Mouse (Mus musculus) gonadal fat pad, adult 2 months (tissue): ENCODE data around the gene Eid3. TPM values are rescaled to one million over a fixed set of nuclear protein-coding genes. Genes with fewer than 3 reads are reported as not detected.
A peak's percentile ranks its signal among the peaks of the same experiment; 100 is the strongest.

Source experiments
- DNase-seq: peaks from one replicate; pipeline ENCODE4 v3.0.0-alpha.2; 2012; ENCODE audit warnings: low read depth
- polyA plus RNA-seq: library from polyadenylated mRNA; depleted of rRNA; stranded (reverse); fragments of >200 nt; gene quantifications from 2 replicates; pipeline ENCODE4 v1.2.3, GENCODE M21; 2012

Eid3 gene
- polyA plus RNA-seq, 1 experiment = 4.1 TPM

DNA sequence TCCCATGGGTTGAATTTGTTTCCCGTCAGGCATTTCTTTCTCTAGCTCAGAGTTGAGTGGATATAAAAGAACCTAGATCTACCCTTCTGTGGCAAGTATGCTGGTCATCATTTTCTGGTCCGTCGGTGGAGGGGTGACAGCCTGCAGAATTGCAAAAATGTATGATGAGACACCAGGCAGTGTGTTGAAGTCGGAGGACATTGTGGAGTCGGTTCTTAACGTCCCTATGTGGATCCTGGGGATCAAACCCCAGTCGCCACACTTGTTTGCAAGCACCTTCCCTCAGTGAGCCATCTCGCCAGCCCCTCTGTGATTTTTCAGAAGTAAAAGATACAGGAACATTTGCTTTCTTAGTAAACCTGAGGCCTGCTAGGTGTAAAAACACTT lies 5.5 kb upstream of the Eid3 start:
- no peak for DNase-seq

DNA sequence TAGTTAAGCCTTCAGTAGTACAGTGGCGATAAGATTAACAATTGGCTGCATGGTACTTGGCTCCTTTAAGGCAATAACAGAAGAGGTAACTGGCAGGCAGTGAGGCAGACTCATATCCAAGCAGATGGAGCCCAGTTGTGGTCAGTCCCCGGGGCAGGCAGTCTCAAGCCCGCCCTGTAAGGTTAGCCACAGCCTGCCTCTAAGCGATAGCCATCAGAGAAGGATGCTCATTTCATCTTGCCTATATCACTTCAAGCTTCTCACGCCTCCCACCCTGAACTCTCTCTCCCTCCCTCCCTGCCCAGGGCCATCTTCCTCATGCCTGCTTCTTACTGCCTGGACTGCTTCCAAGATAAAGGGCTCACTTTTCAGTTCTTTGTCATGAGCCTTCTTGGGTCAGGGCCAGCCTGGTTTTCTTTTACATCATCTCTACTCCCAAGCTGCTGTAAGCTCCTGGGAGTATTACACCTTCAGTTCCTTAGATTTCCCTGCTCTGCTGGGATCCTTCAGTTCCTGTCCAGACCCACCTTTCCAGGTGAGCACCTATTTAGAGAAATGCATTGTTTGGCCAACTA lies 3.2 kb upstream of the Eid3 start:
- no peak for DNase-seq

DNA sequence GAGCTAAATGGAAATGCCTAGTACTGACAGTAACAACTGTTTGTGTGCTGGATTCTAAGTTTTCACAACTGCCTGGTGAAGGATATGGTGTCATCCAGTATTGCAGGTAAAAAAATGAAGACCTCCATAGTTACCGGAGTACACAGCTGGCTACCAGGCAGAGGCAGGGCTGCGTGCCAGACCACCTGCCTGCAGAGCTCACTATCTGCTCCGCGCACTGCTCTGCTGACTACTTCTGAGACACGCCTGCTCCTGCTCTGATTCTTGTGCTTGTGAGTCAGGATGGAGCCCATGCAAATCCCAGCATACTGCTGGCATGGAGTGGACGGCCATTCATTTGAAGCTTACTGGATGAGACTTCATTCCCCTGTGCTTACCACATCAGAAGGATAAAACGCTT lies 2.6 kb upstream of the Eid3 start:
- DNase-seq = no peak

DNA sequence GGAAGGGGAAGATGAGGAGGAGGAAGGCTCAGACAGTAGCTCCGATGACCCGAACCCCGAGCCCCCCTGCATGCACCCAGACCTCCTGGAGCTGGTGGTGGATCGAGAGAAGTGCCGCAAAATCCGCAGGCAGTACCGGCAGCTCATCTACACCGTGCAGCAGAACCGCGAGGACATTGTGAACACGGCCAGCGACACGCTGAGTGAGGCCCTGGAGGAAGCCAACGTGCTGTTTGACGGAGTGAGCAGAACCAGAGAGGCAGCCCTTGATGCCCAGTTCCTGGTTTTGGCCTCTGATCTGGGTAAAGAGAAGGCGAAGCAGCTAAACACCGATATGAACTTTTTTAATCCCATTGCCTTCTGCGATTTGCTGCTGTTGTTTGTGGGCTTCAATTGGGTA lies 406 bp downstream of the Eid3 start:
- no peak for DNase-seq

DNA sequence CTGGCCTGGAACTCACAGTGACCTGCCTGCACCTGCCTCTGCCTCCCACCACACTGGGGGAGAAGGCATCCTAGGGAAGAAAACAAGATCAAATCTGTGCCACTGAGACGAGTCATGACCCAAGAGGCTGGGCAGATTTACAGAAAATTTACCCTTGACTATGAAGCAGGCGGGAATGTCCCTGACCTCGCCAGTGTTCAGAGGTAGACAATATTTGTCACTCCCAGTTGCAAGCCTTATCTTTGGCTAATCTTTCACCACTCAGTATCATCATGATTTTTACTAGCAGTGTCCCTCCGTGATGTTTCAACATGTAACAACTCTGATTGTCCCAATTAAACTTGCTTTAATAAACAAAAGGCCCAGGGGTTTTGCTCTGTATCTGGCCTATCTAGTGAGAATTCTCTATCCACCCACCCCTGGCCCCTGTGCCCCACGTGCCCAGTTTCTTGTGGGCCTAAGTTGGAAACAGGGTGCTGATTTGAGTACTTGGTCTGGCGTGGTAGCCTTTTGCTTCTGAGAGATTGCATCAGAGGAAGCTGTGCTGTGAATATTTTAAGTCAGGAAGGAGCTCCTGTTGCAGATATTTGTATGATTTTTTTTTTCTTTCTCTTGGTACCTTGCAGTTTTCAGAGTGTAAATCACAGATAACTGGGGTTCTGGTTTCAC lies 2.1 kb downstream of the Eid3 start:
- no peak for DNase-seq

DNA sequence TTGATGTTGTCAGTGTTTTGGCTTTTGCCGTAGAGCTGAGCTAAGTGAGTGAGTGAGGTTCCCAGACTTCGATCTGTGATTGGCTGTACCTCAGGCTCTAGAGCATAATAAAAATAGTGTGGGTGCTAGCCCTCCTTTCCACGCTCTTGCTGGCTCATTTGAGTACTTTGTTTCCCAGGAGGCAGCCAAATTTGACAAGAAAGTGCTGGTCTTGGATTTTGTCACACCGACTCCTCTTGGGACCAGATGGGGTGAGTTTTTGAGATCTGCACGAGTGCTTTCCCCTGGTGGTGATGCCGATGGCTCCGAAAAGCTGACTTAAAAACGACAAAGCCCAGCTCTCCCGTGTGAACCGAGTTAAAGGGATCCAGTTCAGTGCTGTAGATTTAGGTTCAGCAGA lies 9.0 kb downstream of the Eid3 start:
- no peak for DNase-seq

DNA sequence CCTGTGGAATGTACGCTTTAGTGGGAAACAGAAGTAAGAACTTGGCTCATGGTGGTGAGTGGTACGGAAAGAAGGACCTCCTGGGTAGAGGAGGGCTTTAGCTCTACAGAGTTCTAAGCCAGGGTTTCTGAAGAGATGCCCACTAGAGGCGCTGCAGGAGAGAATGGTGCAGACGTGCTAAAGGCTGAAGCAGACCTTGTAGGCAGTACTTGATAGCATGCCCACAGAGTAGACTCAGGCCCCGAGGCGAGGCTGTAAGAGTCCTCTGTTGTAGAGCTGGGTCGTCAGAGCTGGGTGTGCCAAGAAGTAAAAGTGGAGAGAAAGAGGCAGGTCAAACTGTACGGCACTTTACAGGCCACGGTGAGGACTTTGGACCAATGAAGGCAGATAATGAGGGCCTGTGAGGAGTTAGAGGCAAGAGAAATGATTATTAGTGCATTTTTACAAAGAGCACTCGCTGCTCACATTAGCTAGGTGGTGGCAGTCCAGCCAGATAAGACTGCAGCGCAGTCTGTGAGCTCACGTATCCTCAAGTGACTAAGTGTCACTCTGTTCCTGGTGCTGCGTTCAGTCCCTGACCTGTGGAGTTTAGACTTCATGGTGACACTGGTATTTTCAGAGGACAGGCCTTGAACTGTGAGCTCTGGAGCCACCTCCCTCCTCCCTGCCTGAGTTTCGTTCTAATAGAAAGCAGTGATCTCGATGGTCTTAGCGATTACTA lies 9.8 kb downstream of the Eid3 start:
- DNase-seq = no peak

DNA sequence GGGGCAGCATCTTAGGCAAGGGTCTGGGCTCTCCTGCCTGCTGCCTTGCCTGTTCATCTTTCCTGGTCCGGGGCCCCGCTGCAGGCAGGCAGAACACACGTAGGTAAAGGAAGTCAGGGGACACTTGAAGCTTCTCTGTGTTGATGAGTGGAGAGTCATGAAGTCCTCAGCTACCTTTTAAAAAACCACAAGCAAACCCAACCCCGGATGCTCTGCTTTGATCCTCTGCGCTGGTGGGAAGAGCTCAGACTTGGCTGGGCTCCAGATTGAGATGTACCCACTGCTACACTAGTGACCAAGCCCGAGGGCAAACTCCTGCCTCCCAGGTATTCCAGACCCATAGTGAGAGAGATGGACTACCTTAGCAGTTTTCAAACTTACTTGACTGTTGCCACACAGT lies 20.9 kb downstream of the Eid3 start:
- DNase-seq = no peak

DNA sequence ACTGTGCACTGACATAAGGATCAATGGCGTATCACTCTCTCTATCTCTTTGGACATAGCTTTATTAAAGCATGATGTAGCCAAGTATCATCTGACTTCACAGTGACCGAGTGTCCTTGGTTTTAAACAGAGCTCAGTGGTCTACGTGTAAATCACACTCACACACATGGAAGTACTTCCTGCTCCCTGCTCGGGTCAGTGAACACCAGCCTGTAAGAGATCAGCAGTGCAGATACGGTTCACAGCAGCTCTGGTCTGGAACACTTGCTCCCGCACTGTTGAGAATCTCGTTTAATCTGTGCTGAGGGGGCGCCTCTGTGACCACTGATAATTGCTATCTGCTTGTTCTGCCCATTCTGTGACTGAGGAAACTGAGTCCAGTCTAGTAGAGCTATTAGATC lies 22.1 kb downstream of the Eid3 start:
- no peak for DNase-seq

DNA sequence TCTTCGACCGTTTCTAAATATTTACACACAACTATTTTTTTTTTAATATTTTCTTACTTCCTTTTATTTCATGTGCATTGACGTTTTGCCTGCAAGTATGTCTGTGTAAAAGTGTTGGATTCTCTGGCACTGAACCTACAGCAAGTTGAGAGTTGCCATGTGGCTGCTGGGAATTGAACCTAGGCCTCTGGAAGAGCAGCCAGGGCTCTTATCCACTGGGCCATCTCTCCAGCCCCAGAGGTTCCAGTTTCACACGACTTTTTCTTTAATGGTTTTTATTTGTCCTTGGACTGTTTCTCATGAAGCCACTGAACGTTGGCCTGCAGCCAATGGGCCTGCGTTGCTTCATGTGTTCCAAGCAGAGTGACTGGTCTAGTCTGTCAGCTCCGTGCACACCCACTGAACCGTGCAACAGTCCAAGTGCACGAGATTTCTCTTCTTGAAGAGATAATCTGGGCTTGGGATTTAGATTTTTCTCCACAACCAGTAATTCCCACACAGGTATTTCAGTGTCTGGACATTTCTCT lies 23.1 kb downstream of the Eid3 start:
- peak; percentile 96 for DNase-seq

DNA sequence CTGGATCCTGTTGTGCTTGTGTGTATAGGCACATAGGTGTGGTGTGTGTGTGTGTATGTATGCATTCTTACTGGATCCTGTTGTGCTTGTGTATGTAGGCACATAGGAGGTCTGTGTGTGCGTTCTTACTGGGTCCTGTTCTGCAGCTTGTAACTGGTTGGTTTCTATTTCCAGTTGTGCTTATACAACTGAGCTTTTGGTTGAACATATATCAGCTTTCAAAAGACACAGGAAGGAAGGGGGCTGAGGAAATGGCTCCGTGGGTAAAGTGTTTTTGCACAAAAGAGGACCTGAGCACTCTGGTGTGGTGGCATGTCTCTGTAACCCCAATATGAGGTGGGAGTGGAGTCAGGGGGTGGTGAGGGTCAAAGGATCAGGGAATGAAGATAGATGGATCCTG lies 24.5 kb downstream of the Eid3 start:
- DNase-seq = no peak

DNA sequence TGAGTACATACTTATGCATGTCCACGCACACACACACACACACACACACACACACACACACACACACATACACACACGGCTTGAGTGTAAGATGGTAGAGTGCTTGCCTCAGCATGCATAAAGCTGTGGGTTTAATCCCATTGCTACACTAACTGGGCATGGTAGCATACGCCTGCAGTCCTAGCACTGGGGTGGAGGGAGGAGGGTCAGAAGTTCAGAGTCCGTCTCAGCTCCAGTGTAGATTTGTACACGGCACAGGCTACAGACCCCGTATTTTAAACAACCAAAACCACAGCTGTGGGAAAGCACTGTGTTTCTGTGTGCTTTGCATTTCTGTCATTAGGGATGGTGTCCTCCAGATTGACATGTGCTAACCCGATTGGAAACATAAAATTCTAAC lies 25.0 kb downstream of the Eid3 start:
- no peak for DNase-seq

DNA sequence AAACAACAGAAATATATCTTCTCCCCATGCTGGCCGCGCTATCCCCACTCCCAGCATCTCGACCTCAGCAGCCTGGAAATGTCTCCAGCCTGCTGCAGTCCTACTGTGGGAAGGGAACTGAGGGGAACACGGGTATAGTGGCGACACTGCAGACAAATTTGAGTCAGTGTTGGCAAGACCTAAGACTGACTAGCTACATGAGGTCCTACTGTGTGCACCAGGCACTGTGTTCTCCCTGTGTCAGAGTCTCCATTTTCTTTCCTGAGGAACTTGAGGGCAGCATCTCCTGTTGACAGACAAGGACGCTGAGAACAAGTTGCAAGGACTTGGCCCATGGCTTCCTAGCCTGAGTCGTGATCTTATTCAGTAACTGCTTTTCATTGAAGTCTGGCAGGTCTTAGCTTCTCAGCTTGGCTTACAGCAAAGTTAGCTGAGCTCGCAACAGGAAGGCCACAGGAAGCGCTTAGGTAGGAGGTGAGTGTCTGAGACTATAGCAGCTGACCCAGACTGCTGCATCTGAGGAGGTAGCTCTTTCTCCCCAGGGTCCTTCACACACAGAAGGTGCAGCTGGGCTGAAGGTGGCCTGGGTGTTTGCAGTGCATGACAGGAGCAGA lies 26.1 kb downstream of the Eid3 start:
- DNase-seq = no peak

DNA sequence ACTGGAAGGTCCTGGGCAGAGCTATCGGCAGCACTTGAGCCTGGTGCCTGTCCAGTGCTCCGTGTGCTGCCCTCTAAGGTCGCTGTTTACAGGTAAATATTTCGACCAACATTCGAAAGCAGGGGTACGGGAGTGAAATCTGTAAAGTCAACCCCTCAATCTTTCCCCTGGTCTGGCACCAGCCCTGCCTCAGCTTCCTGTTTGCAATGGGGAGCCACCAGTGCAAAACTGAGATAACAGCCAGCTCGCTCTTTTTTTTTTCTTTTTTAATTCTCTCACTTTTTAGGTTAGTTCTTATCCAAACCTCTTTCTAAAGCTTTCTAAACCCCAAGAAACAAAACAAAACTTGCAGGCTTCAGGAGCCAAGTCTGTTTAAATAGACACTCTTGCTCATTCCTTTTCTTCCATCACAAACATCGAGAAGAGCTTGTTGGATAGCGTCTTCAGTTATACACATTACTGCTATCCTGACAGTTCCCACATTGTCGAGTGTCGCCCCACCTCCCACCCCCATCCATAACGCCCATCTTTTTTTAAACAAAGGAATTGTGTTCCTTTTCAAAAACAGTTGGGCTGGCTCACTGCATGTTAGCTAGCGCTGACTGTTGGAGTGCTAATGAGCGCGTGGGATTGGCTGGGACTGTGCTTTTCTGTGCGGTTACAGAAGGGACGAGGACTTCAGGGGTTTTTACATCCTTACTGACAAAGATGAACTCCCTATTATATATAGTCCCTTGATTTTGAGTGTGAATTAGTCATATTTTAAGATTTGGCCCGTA lies 27.6 kb downstream of the Eid3 start:
- no peak for DNase-seq

DNA sequence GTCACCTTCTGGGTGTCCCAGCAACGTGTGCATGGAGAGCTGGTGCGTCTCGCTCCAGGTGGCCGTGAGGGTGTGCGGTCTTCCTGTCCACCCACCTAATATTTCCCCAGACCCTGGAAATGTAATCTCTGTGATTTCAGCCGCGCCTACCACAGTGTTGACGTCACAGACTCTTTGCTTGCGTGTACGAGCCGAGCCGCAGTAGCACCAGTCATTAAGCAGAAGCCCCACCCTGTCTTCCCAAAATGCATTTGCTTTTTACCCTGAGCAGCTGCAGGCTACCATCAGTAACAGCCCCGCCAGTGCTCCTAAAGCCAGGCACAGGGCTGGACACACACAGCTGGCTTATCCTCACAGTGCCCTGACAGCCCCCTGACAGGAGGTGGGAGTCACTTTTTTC lies 31.5 kb downstream of the Eid3 start:
- DNase-seq = no peak

DNA sequence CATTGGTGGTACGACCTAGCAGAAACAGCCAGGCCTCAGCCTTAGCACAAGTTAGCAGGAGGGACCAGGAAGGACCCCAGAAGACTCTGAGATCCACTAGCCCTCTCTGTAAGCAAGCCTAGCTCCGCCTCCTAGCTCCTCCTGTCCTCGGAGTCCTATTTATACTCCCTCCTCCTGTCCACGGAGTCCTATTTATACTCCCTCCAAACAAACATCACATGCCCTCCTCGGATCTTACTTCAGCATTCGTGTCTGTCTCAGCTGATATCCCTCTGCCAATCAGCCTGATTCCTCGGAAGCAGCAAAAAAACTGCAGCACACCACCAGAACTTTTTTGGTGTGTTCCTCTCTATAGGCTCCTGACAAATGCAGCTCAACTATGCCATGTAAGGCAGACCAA lies 32.5 kb downstream of the Eid3 start:
- DNase-seq = no peak

DNA sequence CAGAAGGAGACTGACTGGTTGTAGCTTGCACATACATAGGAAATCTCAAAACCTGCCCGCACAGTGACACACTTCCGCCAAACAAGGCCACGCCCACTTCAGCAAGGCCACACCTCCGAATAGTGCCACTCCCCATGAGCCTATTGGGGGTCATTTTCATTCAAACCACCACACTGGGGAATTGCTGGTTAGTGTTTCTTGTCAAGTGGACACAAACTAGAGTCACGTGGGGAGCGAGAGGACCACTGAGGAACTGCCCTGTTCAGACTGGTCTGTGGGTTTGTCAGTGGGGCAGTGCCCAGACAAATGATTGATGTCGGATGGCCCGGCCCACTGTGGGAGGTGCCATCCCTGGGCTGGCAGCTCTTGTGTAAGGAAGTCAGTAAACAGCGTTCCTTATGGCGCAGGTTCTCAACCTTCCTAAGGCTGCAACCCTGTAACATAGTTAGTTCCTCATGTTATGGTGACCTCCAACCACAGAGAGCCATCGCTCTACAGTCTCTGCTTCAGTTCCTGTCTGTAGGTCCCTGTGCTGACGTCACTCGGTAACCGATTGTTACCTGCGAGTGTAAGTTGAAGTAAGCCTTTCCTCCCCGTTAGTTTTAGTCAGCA lies 33.5 kb downstream of the Eid3 start:
- DNase-seq = no peak

DNA sequence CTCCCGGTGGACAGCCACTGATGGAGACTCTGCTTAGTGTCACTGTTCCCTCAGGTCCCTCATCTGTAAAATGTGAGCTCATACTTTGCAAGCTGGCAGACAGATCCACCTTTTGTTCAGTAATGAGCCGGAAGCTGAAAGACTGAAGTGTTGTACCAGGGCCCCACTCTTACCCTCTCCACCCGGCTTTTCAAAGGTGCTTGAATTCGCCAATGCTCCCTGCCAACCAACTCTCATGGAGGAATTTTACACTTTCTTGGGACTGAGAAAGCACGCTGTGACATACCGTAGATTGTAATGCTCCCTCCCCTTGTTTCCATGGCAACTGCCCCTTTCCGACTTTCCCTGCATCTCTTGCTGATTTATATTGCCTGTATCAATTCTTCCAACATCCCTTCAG lies 34.1 kb downstream of the Eid3 start:
- no peak for DNase-seq

DNA sequence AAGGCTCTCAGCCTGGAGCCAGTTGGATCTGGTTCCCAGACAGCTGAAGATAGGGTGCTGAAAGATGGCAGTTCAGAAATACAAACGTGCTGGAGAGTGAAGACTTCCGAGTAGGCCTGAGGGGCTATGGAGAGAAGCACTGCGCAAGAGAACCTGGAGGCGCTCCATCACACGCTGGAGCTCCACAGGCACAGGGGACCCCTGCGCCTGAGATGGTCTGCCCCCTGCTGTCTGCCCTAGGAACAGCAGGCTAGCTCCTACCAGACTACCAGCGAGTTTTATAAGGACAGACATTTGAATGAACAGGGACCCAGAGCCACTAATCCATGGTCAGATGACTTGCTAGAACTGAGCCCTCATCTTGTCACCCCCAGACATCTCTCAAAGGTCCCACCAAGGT lies 35.0 kb downstream of the Eid3 start:
- DNase-seq = no peak

DNA sequence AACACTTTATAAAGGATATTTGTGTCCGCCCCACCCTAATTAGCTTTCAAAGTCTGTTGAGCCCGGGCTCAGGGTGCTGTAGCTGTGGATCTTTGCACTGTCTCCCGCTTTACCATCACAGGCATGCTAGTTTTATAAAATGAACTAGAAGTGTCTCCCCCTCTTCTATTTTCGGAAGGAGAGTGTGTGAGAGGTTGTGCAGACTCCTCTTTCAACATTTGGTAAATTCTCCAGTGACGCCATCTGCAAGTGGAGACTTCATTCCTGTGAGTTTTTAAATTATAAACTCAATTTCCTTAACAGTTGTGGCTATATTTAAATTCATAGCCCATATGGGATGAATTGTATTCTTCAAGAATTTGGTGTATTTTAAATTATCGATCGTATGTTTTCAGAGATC lies 42.1 kb downstream of the Eid3 start:
- no peak for DNase-seq

DNA sequence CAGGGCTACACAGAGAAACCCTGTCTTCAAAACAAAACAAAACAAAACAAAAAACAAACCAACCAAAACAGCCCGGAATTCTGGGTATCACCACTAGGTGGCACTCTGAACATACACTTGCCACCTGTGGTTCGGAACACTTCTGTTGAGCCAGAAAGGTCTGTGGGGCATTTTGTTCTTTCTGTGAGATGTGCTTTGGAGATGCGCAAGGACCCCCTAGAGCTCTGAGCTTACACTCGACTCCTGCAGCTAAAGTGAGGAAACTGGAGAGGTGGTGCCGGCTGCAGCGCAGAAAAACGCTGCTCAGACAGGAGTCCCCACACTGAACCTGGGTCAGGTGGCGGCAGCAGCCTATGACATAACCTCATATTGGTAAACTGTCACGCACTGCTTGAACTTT lies 43.0 kb downstream of the Eid3 start:
- DNase-seq = no peak

DNA sequence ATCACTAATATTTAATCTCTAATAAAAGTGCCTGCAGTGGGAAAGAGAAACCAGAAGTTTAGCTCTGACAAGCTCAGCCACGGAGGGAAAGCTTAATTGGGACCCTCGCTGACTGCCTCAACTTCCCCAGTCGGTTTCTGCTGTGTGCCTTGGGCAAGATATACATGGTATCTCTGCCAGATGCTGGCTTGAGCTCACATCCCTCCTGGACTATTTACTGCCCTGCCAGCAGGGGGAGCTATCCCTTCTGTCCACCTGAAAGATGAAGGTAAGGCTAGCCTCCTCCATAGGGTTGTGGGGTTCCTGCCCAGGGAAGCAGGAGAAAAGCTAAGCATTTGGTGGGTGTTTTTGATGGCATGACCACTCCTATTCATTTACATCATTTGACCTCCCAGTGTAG lies 43.8 kb downstream of the Eid3 start:
- no peak for DNase-seq
